Mouse (Mus musculus): ENCODE data around the gene Pklr. TPM values are rescaled to one million over a fixed set of nuclear protein-coding genes. Genes with fewer than 3 reads are reported as not detected.

Pklr gene
- 2.0 TPM in 1 of 2 replicates, not detected in the other for polyA plus RNA-seq (2015; fragmentation: Nextera tagmentation; extraction: Ambion mirVana)

- Histone ChIP-seq H3K36me3 (no peaks in the 10 kb centered on the region), H3K9ac (no peak within 1 kb of the TSS), H3K27ac (no peak within 1 kb of the TSS), H3K4me1 (peaks cover 10% of the 10 kb centered on the region), H3K27me3 (peaks cover 15% of the 10 kb centered on the region; the same call in 1 of the 2 replicates), H3K9me3 (no peaks in the 10 kb centered on the region), H3K4me3 (no peak within 1 kb of the TSS), H3K4me2 (no peak within 1 kb of the TSS)
- ATAC-seq (ENCODE audit: insufficient number of reproducible peaks, insufficient read depth, low FRiP score, low TSS enrichment, low read depth) = no peak
- WGBS = 49% methylated on average over 3 of the region's 3 CpGs
These were observed at the start of gene Pklr for GRCm38 (mm10) chr3:89135958-89136357. Gene Pklr, plus strand, starts transcription at chr3:89136142.

GRCm38 (mm10) chr3:89087338-89088110 lies 48.4 kb upstream of the Pklr start:
- Histone ChIP-seq H3K4me2 (peak overlapping the region; percentile 36), H3K36me3 (peaks cover 40% of the 10 kb centered on the region), H3K4me1 (peaks cover 32% of the 10 kb centered on the region), H3K4me3 (peak overlapping the region; percentile 5; the same call in 1 of the 2 replicates), H3K9ac (peak overlapping the region; percentile 36; the same call in 1 of the 2 replicates), H3K9me3 (no peaks in the 10 kb centered on the region), H3K27ac (peak overlapping the region; percentile 28; the same call in 1 of the 2 replicates), H3K27me3 (peaks cover 18% of the 10 kb centered on the region)
- ATAC-seq (ENCODE audit: insufficient number of reproducible peaks, insufficient read depth, low FRiP score, low TSS enrichment, low read depth) = no peak
- 21% methylated on average over 21 of the region's 21 CpGs for WGBS

- no peak for ATAC-seq (ENCODE audit: insufficient number of reproducible peaks, insufficient read depth, low FRiP score, low TSS enrichment, low read depth)
- Histone ChIP-seq H3K27ac (no peak overlapping the region), H3K4me1 (peaks cover 39% of the 10 kb centered on the region), H3K9ac (peak overlapping the region; percentile 76; the same call in 1 of the 2 replicates), H3K36me3 (peaks cover 35% of the 10 kb centered on the region), H3K9me3 (no peaks in the 10 kb centered on the region), H3K4me3 (peak overlapping the region; percentile 64), H3K4me2 (peak overlapping the region; percentile 99), H3K27me3 (peaks cover 25% of the 10 kb centered on the region)
- 60% methylated on average over 14 of the region's 14 CpGs for WGBS
These were observed 47.0 kb upstream of the Pklr start for GRCm38 (mm10) chr3:89088974-89089373.

GRCm38 (mm10) chr3:89089882-89090591 lies 45.9 kb upstream of the Pklr start:
- peak overlapping the region; percentile 99 for H3K4me2 ChIP-seq
- H3K36me3 ChIP-seq = peaks cover 35% of the 10 kb centered on the region
- ATAC-seq (ENCODE audit: insufficient number of reproducible peaks, insufficient read depth, low FRiP score, low TSS enrichment, low read depth) = peak; percentile 78
- H3K27ac ChIP-seq = peak overlapping the region; percentile 89
- no peaks in the 10 kb centered on the region for H3K9me3 ChIP-seq
- peaks cover 25% of the 10 kb centered on the region for H3K27me3 ChIP-seq
- peak overlapping the region; percentile 64 for H3K4me3 ChIP-seq
- WGBS = under 1% methylated on average over 40 of the region's 40 CpGs
- peaks cover 39% of the 10 kb centered on the region for H3K4me1 ChIP-seq
- H3K9ac ChIP-seq = peak overlapping the region; percentile 76

GRCm38 (mm10) chr3:89090694-89091655 lies 45.0 kb upstream of the Pklr start:
- WGBS = under 1% methylated on average over 71 of the region's 74 CpGs
- H3K4me1 ChIP-seq = peaks cover 39% of the 10 kb centered on the region
- H3K27me3 ChIP-seq = peaks cover 25% of the 10 kb centered on the region

GRCm38 (mm10) chr3:89091811-89092508 lies 44.0 kb upstream of the Pklr start:
- Histone ChIP-seq H3K27me3 (peaks cover 25% of the 10 kb centered on the region), H3K27ac (no peak overlapping the region; the same call in 1 of the 2 replicates), H3K9me3 (no peaks in the 10 kb centered on the region), H3K4me3 (peak overlapping the region; percentile 64), H3K9ac (peak overlapping the region; percentile 76), H3K36me3 (peaks cover 42% of the 10 kb centered on the region), H3K4me1 (peaks cover 39% of the 10 kb centered on the region), H3K4me2 (peak overlapping the region; percentile 99)
- ATAC-seq (ENCODE audit: insufficient number of reproducible peaks, insufficient read depth, low FRiP score, low TSS enrichment, low read depth) = no peak
- 13% methylated on average over 20 of the region's 20 CpGs for WGBS

More at GRCm38 (mm10) chr3:89090694-89091655, 45.0 kb upstream of the Pklr start:
- peak overlapping the region; percentile 99 for H3K4me2 ChIP-seq
- H3K27ac ChIP-seq = peak overlapping the region; percentile 89
- H3K9me3 ChIP-seq = no peaks in the 10 kb centered on the region
- H3K4me3 ChIP-seq = peak overlapping the region; percentile 64
- peak overlapping the region; percentile 76 for H3K9ac ChIP-seq
- peak; percentile 74 for ATAC-seq (ENCODE audit: insufficient number of reproducible peaks, insufficient read depth, low FRiP score, low TSS enrichment, low read depth)
- H3K36me3 ChIP-seq = peaks cover 40% of the 10 kb centered on the region

- WGBS = 17% methylated on average over 11 of the region's 11 CpGs
- no peaks in the 10 kb centered on the region for H3K9me3 ChIP-seq
- H3K9ac ChIP-seq = peak overlapping the region; percentile 76
- peaks cover 38% of the 10 kb centered on the region for H3K4me1 ChIP-seq
- peaks cover 49% of the 10 kb centered on the region for H3K36me3 ChIP-seq
- no peak overlapping the region for H3K27ac ChIP-seq
- peaks cover 25% of the 10 kb centered on the region for H3K27me3 ChIP-seq
- H3K4me3 ChIP-seq = peak overlapping the region; percentile 64
- no peak for ATAC-seq (ENCODE audit: insufficient number of reproducible peaks, insufficient read depth, low FRiP score, low TSS enrichment, low read depth)
- peak overlapping the region; percentile 99 for H3K4me2 ChIP-seq
These were observed 43.3 kb upstream of the Pklr start for GRCm38 (mm10) chr3:89092509-89093090.

GRCm38 (mm10) chr3:89093175-89093574 lies 42.8 kb upstream of the Pklr start, which contains the start of gene Rusc1:
Gene Rusc1, minus strand, starts transcription at chr3:89093311.
- peak within 1 kb of the TSS; percentile 76 for H3K9ac ChIP-seq
- no peaks in the 10 kb centered on the region for H3K9me3 ChIP-seq
- H3K4me3 ChIP-seq = peak within 1 kb of the TSS; percentile 64
- peaks cover 34% of the 10 kb centered on the region for H3K4me1 ChIP-seq
- under 1% methylated on average over 18 of the region's 18 CpGs for WGBS
- H3K4me2 ChIP-seq = peak within 1 kb of the TSS; percentile 99
- H3K36me3 ChIP-seq = peaks cover 51% of the 10 kb centered on the region
- H3K27ac ChIP-seq = no peak within 1 kb of the TSS
- ATAC-seq (ENCODE audit: insufficient number of reproducible peaks, insufficient read depth, low FRiP score, low TSS enrichment, low read depth) = peak; percentile 72
- peaks cover 25% of the 10 kb centered on the region for H3K27me3 ChIP-seq

GRCm38 (mm10) chr3:89094021-89094420 lies 41.9 kb upstream of the Pklr start:
- Histone ChIP-seq H3K27me3 (peaks cover 19% of the 10 kb centered on the region), H3K9ac (no peak overlapping the region), H3K27ac (no peak overlapping the region), H3K4me2 (no peak overlapping the region), H3K9me3 (no peaks in the 10 kb centered on the region), H3K4me1 (peaks cover 35% of the 10 kb centered on the region), H3K4me3 (no peak overlapping the region), H3K36me3 (peaks cover 50% of the 10 kb centered on the region)
- no peak for ATAC-seq (ENCODE audit: insufficient number of reproducible peaks, insufficient read depth, low FRiP score, low TSS enrichment, low read depth)
- 81% methylated on average over 10 of the region's 10 CpGs for WGBS

GRCm38 (mm10) chr3:89100811-89101210 lies 35.1 kb upstream of the Pklr start, which contains the start of gene Gm43738:
Gene Gm43738, minus strand, starts transcription at chr3:89101099.
- peak within 1 kb of the TSS; percentile 67 for H3K4me3 ChIP-seq
- no peaks in the 10 kb centered on the region for H3K9me3 ChIP-seq
- peak within 1 kb of the TSS; percentile 85 for H3K4me2 ChIP-seq
- WGBS = 44% methylated on average over 7 of the region's 7 CpGs
- peak within 1 kb of the TSS; percentile 68 for H3K27ac ChIP-seq
- no peak for ATAC-seq (ENCODE audit: insufficient number of reproducible peaks, insufficient read depth, low FRiP score, low TSS enrichment, low read depth)
- H3K27me3 ChIP-seq = no peaks in the 10 kb centered on the region
- H3K9ac ChIP-seq = peak within 1 kb of the TSS; percentile 76
- H3K36me3 ChIP-seq = peaks cover 40% of the 10 kb centered on the region
- peaks cover 35% of the 10 kb centered on the region for H3K4me1 ChIP-seq
